Mouse (Mus musculus): ENCODE data around the gene Mfsd9.
"Not testable (repeated sequence)": the region's sequence is repeated elsewhere in the genome, so short reads cannot be mapped to it uniquely, and the experiment has no call there.

The Mfsd9 gene

DNA sequence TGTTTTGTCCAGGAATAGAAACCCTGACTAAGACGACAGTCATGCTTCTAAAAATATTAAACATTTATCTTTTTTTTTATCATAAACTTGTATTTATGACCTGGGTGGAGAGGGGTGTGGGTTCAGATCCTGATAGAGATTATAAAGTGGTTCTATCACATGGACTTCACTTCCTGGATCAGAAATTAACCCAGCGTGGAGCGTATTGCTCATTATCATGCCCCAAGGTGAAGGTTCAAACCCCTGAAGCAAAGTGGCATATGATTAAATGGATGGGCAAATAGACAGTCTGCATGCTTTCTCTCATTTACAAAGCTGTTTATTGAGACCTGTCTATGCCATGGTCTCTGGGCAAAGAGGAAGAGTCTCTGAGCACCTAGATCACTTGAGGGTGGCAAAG is 13.7 kb downstream of the Mfsd9 start:
- DNase-seq, result no peak

DNA sequence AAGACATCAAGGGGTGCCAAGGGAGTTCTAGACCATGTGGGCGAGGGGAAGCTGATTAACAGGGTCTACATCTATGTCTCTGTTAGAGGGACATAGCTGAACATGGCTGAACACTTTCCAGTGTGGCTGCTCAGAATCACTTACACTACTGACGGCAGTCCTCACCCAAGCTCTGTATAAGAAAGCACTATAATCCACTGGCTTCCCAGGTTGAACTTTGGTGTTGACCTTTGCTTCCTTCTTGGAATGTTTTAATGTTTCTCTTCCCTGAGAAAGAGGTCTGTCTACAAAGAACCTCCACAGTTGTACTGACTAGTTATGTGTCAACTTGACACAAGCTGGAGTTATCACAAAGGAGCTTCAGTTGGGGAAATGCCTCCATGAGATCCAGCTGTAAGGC is 14.4 kb downstream of the Mfsd9 start:
- DNase-seq, result no peak

DNA sequence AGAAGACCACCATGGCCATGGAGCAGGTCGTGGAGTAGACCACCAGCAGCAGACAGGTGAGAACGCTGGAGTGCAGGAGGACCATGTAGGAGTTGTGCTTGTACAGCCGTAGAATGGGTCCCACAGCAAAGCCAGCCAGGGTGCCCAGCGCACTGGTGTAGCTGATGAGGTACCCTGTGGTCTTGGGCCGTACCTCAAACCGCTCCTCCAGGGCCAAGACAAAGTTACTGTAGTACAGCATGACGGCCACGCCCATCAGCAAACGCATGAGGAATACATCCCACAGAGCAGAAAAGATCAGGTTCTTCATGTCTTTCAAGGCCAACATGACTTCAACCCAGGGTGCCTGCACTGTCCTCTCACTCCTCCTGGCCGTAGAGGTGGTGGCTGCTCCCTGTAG is 16.4 kb downstream of the Mfsd9 start:
- DNase-seq, result no peak

- DNase-seq, result no peak
Measured at GRCm38 (mm10) chr1:40773234-40773633, 17.3 kb downstream of the Mfsd9 start.

DNA sequence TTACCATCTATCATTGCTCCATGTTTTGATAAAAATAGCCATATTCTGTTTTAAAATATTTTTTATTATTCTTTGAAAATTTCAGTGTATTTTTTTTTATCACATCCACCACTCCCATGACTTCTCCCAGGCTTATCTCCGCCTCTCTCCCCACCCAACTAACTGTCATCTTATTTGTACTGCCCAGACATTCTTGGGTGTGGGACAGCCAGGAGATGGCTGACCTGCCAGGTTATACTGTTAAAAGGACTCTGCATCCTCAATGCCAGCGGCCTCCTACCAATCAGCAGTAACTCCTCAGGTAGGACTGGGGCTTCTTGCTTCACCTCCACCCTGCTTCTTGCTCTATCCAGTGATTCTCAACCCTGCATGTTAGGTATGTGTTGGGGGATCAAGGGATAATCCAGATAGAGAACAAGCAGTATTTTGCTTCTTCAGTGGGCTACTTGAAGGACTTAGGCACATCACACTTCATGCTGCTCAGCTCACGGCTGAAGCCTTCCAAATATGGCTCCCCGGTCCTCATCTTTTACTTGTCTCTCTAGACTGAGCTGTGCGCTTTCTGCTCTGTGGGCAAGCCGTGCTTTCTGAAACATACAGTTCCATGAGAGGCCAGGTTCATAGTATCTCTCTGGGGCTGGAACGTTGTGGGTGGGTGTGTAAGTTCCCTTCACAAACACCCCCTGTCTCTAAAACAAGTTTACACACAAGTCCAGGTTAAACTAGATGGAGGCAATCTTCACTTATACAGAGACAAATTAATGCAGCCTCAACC is 19.1 kb downstream of the Mfsd9 start:
- DNase-seq, result no peak

GRCm38 (mm10) chr1:40769331-40769894 is 21.1 kb downstream of the Mfsd9 start:
- DNase-seq, result no peak

DNA sequence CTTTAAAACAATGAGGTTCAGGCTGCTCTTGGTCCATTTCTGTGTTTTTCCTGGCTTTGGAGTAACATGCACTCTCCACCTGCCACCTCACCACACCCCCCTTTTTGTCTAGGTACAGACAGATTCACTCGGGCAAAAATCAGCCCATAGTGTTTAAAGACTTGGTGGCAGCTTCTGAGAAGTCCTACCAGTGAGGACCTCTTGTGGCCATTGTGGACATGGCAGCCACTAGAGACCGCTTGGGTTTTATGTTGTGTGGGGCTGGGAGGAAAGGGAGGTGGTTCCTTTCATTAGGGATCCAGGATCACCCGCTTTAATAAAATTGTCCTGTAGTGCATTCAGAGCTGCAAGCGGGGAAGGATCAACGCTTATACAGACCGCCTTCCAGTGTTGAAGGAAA is 21.9 kb downstream of the Mfsd9 start:
- peak; percentile 9 to 13 for DNase-seq

DNA sequence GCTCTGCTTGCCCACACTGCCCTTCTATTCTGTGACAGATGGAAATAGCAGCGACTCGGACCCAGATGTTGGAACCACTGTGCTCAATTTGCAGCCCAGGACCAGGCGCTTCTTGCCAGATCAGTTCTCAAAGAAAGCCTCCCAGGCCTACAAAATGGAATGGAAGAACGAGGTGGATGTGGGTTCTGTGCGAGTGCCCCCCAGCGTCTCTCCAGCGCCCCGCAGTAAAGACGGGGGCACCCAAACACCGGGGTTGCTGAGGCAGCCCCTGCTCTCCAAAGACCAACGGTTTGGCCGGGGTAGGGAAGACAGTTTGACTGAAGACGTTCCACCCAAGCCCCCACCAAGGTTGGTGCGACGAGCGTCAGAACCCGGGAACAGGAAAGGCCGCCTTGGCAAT is 22.9 kb downstream of the Mfsd9 start:
- DNase-seq, result no peak

DNA sequence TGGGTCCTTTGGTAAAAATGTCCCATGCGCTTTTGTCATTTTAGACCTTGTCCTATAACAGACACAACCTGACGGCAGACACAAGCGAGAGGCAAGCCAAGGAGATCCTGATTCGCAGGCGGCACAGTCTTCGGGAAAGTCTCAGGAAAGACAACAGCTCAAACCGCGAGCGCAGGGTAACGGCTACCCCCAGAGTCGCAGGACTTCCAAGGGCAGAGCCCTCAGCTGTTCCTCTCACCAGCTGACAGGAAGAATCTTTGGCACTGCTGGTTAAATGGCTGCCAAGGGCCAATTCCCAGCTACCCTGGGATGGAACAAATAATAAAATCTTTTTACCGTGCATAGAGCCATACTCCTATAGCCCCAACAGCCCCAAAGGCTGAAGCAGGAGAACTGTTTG is 25.0 kb downstream of the Mfsd9 start:
- no peak for DNase-seq

DNA sequence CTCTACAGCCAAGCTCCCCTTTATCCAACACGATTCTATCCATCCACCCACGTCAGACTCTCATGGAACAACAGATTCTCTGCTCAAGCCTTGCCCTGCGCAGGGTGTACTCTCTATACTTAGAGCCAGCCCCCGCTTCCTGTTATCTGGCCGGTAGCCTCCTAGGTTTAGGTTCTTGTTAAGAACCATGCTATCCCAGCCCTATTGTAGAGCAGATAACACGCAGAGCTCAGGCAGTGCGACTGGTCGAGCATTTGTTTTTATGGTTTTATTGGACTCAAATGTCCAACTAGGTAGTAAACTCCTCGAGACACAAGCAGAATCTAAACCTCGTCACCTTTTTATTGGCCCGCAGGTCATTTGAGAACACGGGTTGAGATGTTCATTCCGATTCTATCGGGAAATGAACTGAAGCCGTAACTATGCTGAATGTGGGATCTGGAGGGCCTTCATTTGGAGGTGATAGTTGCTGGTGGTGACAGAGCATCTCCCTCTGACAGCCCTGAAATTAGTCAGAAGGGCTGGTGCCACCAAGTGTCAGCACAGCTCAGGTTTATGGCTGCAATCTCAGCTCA is 25.7 kb downstream of the Mfsd9 start:
- no peak for DNase-seq

DNA sequence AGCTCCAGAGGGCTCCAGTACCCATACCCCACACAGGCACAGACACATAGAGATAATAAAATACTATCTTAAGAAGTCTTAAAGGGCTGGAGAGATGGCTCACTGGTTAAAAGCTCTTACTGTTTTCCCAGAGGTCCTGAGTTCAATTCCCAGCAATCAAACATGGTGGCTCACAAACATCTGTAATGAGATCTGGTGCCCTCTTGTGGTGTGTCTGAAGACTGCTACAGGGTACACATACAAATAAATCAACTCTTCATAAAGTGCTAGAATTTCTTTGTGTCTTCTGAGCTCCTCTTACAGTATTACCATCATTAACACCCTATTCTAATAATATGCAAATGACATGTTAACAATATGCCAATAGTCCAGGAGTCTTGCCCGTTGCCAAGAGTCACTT is 26.4 kb downstream of the Mfsd9 start:
- no peak for DNase-seq

DNA sequence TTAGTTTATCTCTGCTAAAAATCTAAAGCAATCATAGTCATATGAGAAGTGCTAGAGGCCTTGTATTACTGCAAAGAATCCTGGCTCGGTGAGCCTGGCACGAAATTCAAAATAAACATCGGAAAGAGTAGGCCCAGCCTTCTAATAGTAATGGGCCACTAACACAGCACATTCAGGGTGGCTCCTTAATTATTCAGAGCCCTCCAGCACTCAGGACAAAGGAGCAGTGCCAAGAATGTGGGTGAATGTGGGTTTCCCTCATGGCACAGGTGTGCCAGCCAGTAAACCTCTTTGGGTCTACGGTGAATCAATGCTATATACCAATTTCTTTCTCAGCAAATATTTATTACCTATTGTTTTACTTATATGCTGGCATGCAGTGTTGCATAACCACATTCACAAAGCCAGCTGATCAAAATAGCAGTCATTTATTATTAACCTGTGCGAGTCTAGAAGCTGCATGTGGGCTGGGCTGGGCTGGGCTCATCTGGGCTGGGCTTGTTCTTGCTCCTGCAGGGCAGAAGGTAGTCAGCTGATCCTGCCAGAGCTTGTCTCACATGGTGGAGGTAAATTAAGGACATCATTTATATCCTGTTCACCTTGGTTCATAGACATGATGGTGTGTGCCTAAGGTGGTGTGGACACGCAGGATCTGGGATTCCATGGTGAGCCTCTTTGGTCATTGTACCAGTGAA is 30.6 kb downstream of the Mfsd9 start:
- peak in 1 of 2 experiments; percentile 4 for DNase-seq

DNA sequence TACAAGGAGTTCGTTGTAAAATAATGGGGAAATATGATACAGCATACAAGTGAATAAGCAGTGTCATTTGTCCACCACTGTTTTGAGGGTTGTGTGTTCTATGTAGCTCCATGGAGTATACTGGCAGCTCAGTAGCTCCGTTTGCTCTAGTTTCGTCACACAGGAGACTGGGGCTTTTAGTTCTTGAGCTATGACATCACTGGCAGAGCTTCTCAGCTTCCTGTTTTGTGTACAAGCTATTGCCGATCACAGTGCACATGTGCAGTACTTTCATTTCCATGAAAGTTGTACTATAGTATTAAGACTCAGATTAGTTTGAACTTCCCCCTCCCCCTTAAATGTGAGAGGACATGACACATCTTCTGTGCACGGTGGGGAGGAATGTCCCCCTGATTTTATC is 44.4 kb downstream of the Mfsd9 start:
- no peak for DNase-seq

GRCm38 (mm10) chr1:40740739-40741138 is 49.7 kb downstream of the Mfsd9 start:
- no peak for DNase-seq

GRCm38 (mm10) chr1:40738246-40738645 is 52.2 kb downstream of the Mfsd9 start:
- DNase-seq, result not testable (repeated sequence)

- no peak for DNase-seq
Measured at GRCm38 (mm10) chr1:40737671-40738070, 52.8 kb downstream of the Mfsd9 start.

- DNase-seq, result no peak
Measured at GRCm38 (mm10) chr1:40728636-40729035, 61.9 kb downstream of the Mfsd9 start.

- no peak for DNase-seq
Measured at GRCm38 (mm10) chr1:40727404-40727803, 63.1 kb downstream of the Mfsd9 start.

DNA sequence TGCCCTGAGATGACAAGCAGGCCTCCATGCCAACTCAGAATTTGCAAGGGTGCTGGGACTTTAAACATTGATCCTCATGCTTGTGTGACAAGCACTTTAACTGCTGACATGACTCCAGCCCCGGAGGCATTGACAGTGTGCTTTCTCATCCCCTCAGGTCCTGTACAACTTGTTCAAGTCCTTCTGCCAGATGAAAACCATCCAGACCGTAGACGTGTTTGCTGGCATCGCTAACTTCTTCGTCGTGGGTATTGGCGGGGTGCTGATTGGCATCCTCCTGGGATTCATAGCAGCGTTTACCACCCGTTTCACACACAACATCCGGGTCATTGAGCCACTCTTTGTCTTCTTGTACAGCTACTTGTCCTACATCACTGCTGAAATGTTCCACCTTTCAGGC is 64.4 kb downstream of the Mfsd9 start:
- no peak for DNase-seq

Data from lung, adult 18-20 months (tissue).